Mouse (Mus musculus) intestine, postnatal 0 days (tissue): ENCODE measurements around the gene Homez. TPM values are rescaled to one million over a fixed set of nuclear protein-coding genes. Genes with fewer than 3 reads are reported as not detected.
A peak's percentile ranks its signal among the peaks of the same experiment; 100 is the strongest.

Experiments used
- ATAC-seq: fragments of 200-750 bp; cut with Nextera tagmentation; 2 replicates; pipeline ENCODE4 v1.8.0; 2017; ENCODE audit warnings: mild to moderate bottlenecking, moderate TSS enrichment, moderate library complexity
- H3K27ac ChIP-seq: fragments of 300-500 bp; sonication (generic); 2 replicates; pipeline ENCODE4 v1.5.1; 2014; ENCODE audit warnings: mild to moderate bottlenecking, low read depth, low read length, moderate library complexity
- H3K27me3 ChIP-seq: fragments of 300-500 bp; sonication (generic); replicated peaks from 2 replicates; pipeline ENCODE4 v1.6.1; 2014; ENCODE audit warnings: low read length, mixed read lengths; ENCODE audit not compliant: control insufficient read depth, insufficient read depth
- H3K36me3 ChIP-seq: fragments of 300-500 bp; sonication (generic); 2 replicates; pipeline ENCODE4 v1.6.1; 2014; ENCODE audit warnings: mild to moderate bottlenecking, moderate library complexity; ENCODE audit not compliant: control insufficient read depth, insufficient read depth
- H3K4me1 ChIP-seq: fragments of 300-500 bp; sonication (generic); replicated peaks from 2 replicates; pipeline ENCODE4 v1.6.1; 2014; ENCODE audit warnings: antibody characterized with exemption, low read length, mixed read lengths; ENCODE audit not compliant: control insufficient read depth, insufficient read depth
- H3K4me2 ChIP-seq: fragments of 300-500 bp; sonication (generic); replicated peaks from 2 replicates; pipeline ENCODE4 v1.6.1; 2014; ENCODE audit warnings: low read depth, mild to moderate bottlenecking, moderate library complexity
- H3K4me3 ChIP-seq: fragments of 300-500 bp; sonication (generic); 2 replicates; pipeline ENCODE4 v1.5.1; 2014; ENCODE audit warnings: low read depth, low read length
- H3K9ac ChIP-seq: fragments of 300-500 bp; sonication (generic); 2 replicates; pipeline ENCODE4 v1.6.1; 2014; ENCODE audit warnings: mild to moderate bottlenecking, low read depth, low read length
- H3K9me3 ChIP-seq: fragments of 300-500 bp; sonication (generic); 2 replicates; pipeline ENCODE4 v1.6.1; 2016; ENCODE audit warnings: mixed run types; ENCODE audit not compliant: control insufficient read depth
- CTCF ChIP-seq: sonication (generic); IDR thresholded peaks from 2 replicates; pipeline ENCODE4 v1.5.1; 2016; ENCODE audit warnings: low read depth, mild to moderate bottlenecking, control low read depth, antibody characterized with exemption, moderate library complexity
- WGBS: fragments of 180-500 bp; shearing (Covaris S2); extraction: QIAGEN DNeasy Blood & Tissue Kit; methylation state at CpG from one replicate; pipeline ENCODE4 v1.1.7; 2014; 5-methylcytosine and 5-hydroxymethylcytosine counted together
- polyA plus RNA-seq: library from polyadenylated mRNA; unstranded; fragments of >200 nt; fragmentation: Nextera tagmentation; extraction: Ambion mirVana; gene quantifications from 2 replicates; pipeline ENCODE4 v1.2.1, GENCODE M21; 2015

The Homez gene
- polyA plus RNA-seq, 1 experiment from 2014 or later: 6.0 TPM

DNA sequence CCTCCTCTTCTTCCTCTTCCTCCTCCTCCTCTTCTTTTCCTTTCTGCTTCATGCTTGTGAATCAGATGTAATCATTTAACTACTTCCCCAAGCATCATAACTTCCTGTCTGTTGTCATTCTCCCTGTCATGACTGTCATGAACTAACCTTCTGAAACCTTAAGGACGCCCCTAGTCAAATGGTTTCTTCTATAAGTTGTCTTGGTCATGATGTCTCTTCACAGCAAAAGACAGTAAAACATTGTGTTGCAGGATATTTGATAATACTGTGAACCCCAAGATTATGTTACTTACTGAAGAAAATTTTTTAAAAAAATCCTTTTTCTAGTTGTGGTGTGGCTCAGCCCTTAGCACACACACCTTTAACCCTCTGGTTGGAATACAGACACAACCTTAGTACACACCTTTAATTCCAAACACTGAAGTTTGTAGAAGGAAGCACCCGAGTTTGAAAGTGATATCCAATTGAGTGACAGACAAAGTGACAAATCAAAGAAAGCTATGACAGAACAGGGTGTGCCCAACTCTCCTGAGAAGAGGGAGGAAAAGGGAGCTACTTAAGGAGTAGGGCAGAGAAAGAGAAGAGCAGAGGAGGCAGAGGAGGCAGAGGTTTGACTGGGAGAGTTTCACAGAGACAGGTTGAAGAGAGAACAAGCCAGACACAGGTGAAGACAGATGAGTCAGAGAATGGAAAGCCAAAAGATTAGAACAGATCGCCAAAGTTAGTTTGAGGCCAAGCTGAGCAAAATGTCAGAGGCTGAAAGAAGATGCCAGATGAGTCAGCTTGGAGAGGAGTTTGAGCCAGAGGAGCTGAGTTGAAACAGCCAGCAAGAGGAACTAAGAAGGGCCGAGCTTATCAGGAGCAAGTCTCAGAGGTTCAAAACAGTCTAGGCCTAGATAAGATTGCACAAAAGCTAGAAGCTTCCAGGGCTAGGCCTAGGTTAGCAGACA lies 61.8 kb downstream of the Homez start:
- TF ChIP-seq CTCF: no peak

DNA sequence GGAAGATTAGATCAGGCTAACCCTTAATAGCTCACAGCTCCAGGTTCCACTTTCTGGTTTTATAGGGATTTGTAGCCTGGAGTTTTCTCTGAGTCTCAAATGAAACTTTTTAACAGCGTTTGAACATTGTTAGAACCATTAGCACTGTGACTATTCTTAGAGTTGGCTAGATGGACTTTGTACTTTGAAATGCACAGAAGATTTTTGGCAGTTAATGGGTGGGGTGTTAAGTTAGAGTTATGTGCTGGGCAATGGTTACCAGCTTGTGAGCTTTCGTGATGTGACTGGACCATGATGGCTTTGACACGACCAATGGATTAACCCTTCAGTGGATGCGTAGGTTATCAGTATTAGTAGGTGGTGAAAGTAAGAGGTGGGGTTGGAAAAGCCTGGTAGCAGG lies 64.6 kb downstream of the Homez start:
- 53% methylated on average over 4 of the region's 4 CpGs for WGBS
- no peak for ATAC-seq

More for the DNA sequence above, 61.8 kb downstream of the Homez start:
- Histone ChIP-seq H3K9ac (no peak overlapping the region), H3K4me2 (no peak overlapping the region), H3K4me3 (no peak overlapping the region), H3K9me3 (no peaks in the 10 kb centered on the region), H3K4me1 (no peaks in the 10 kb centered on the region), H3K27me3 (no peaks in the 10 kb centered on the region), H3K36me3 (no peaks in the 10 kb centered on the region), H3K27ac (no peak overlapping the region)
- 49% methylated on average over 4 of the region's 4 CpGs for WGBS
- ATAC-seq: peak; percentile 19; the same call in 1 of the 2 replicates

More for the DNA sequence above, 64.6 kb downstream of the Homez start:
- Histone ChIP-seq H3K4me3 (no peak overlapping the region), H3K4me1 (no peaks in the 10 kb centered on the region; the same call in 1 of the 2 replicates), H3K9me3 (no peaks in the 10 kb centered on the region), H3K4me2 (no peak overlapping the region), H3K27me3 (no peaks in the 10 kb centered on the region), H3K36me3 (no peaks in the 10 kb centered on the region), H3K27ac (no peak overlapping the region), H3K9ac (no peak overlapping the region)
- no peak for TF ChIP-seq CTCF

Other genes with a start within 250 kb of the Homez start
- gene Psmb11, start 249.5 kb downstream of the Homez start, polyA plus RNA-seq: not detected in 2 replicates
- not detected in 2 replicates for gene Gm17606, start 230.0 kb downstream of the Homez start, polyA plus RNA-seq
- 0.47 and 0.63 TPM in 2 replicates for gene Cdh24, start 229.6 kb downstream of the Homez start, polyA plus RNA-seq
- gene 1700123O20Rik, start 184.7 kb downstream of the Homez start, polyA plus RNA-seq: 75.5 and 76.8 TPM in 2 replicates
- 49.9 and 57.4 TPM in 2 replicates for gene Acin1, start 184.0 kb downstream of the Homez start, polyA plus RNA-seq
- 0.09 TPM in 1 of 2 replicates, not detected in the other for gene Gm29776, start 172.1 kb downstream of the Homez start, polyA plus RNA-seq
- gene Cebpe, start 158.8 kb downstream of the Homez start, polyA plus RNA-seq: not detected in 2 replicates
- 34.2 and 36.9 TPM in 2 replicates for gene Slc7a8, start 89.0 kb downstream of the Homez start, polyA plus RNA-seq
- not detected in 2 replicates for gene Rnf212b, start 56.8 kb downstream of the Homez start, polyA plus RNA-seq
- gene Ppp1r3e, start 6.6 kb upstream of the Homez start, polyA plus RNA-seq: 3.8 and 4.1 TPM in 2 replicates
- 8.0 and 9.3 TPM in 2 replicates for gene Bcl2l2, start 12.4 kb upstream of the Homez start, polyA plus RNA-seq
- gene Gm20521, start 12.5 kb upstream of the Homez start, polyA plus RNA-seq: 1.8 and 1.9 TPM in 2 replicates
- 60.9 and 64.1 TPM in 2 replicates for gene Pabpn1, start 21.5 kb upstream of the Homez start, polyA plus RNA-seq
- 12.5 and 12.9 TPM in 2 replicates for gene Slc22a17, start 42.2 kb upstream of the Homez start, polyA plus RNA-seq
- 6.5 and 7.1 TPM in 2 replicates for gene Efs, start 55.2 kb upstream of the Homez start, polyA plus RNA-seq
- not detected in 2 replicates for gene Il25, start 61.7 kb upstream of the Homez start, polyA plus RNA-seq
- 1.1 and 2.1 TPM in 2 replicates for gene Cmtm5, start 65.3 kb upstream of the Homez start, polyA plus RNA-seq
- gene Myh6, start 96.0 kb upstream of the Homez start, polyA plus RNA-seq: 0.53 TPM in 1 of 2 replicates, not detected in the other
- gene Gm17428, start 106.0 kb upstream of the Homez start, polyA plus RNA-seq: not detected in 2 replicates
- 3.9 and 5.6 TPM in 2 replicates for gene Myh7, start 123.7 kb upstream of the Homez start, polyA plus RNA-seq
- gene Ngdn, start 144.5 kb upstream of the Homez start, polyA plus RNA-seq: 69.4 and 77.9 TPM in 2 replicates
- gene Zfhx2, start 221.4 kb upstream of the Homez start, polyA plus RNA-seq: 0.87 and 1.1 TPM in 2 replicates
- 7.5 and 8.8 TPM in 2 replicates for gene Thtpa, start 223.8 kb upstream of the Homez start, polyA plus RNA-seq
- gene Ap1g2, start 235.6 kb upstream of the Homez start, polyA plus RNA-seq: 75.3 and 81.5 TPM in 2 replicates
- gene Jph4, start 246.0 kb upstream of the Homez start, polyA plus RNA-seq: 0.90 and 0.93 TPM in 2 replicates